Mouse (Mus musculus): Measurements from ENCODE around the gene Rpl24. TPM values are rescaled to one million over a fixed set of nuclear protein-coding genes. Genes with fewer than 3 reads are reported as not detected.
"Not testable (repeated sequence)": the region's sequence is repeated elsewhere in the genome, so short reads cannot be mapped to it uniquely, and the experiment has no call there.

The Rpl24 gene
- polyA plus RNA-seq, 1 experiment: 439 TPM

GRCm38 (mm10) chr16:55948963-55949362 lies 17.1 kb upstream of the Rpl24 start:
- Histone ChIP-seq H3K27ac (ENCODE audit: insufficient read depth, low read length) (no peak overlapping the region), H3K4me3 (ENCODE audit: insufficient read depth, low read length) (no peak overlapping the region), H3K4me1 (ENCODE audit: control insufficient read depth, insufficient read depth, low read length) (no peaks in the 10 kb centered on the region)
- TF ChIP-seq CTCF (IDR thresholded peaks at IDR 0.05; ENCODE audit: extremely low read depth, insufficient read depth, low read length) (no peak), POLR2A (IDR thresholded peaks at IDR 0.05; ENCODE audit: extremely low read depth, insufficient read depth, low read length) (no peak)

DNA sequence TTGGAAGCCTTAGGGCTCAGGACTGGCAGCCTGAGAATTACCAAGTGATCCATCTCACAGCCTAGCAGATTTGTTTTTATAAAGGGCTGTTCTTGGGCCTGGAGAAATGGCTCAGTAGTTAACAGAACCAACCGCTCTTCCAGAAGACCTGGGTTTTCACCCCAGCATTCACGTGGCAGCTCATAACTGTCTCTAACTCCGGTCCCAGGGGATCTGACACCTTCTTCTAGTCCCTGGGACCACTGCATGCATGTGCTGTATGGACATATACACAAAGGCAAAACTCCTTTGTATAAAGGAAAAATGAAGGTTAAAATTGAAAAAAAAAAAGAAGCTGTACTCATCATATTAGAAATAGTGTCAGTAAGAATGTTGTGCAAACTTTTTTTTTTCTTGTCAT lies 15.6 kb upstream of the Rpl24 start:
- no peak overlapping the region for H3K4me3 ChIP-seq (ENCODE audit: insufficient read depth, low read length)
- no peaks in the 10 kb centered on the region for H3K4me1 ChIP-seq (ENCODE audit: control insufficient read depth, insufficient read depth, low read length)
- TF ChIP-seq POLR2A (IDR thresholded peaks at IDR 0.05; ENCODE audit: extremely low read depth, insufficient read depth, low read length): no peak
- TF ChIP-seq CTCF (IDR thresholded peaks at IDR 0.05; ENCODE audit: extremely low read depth, insufficient read depth, low read length): no peak
- no peak overlapping the region for H3K27ac ChIP-seq (ENCODE audit: insufficient read depth, low read length)

- Histone ChIP-seq H3K4me1 (ENCODE audit: control insufficient read depth, insufficient read depth, low read length) (no peaks in the 10 kb centered on the region), H3K27ac (ENCODE audit: insufficient read depth, low read length) (no peak overlapping the region), H3K4me3 (ENCODE audit: insufficient read depth, low read length) (no peak overlapping the region)
- TF ChIP-seq POLR2A (IDR thresholded peaks at IDR 0.05; ENCODE audit: extremely low read depth, insufficient read depth, low read length): no peak
- TF ChIP-seq CTCF (IDR thresholded peaks at IDR 0.05; ENCODE audit: extremely low read depth, insufficient read depth, low read length): peak; percentile 69
Measured at GRCm38 (mm10) chr16:55950946-55951678, 15.0 kb upstream of the Rpl24 start.

GRCm38 (mm10) chr16:55951679-55952327 lies 14.3 kb upstream of the Rpl24 start:
- no peaks in the 10 kb centered on the region for H3K4me1 ChIP-seq (ENCODE audit: control insufficient read depth, insufficient read depth, low read length)
- TF ChIP-seq CTCF (IDR thresholded peaks at IDR 0.05; ENCODE audit: extremely low read depth, insufficient read depth, low read length): no peak
- TF ChIP-seq POLR2A (IDR thresholded peaks at IDR 0.05; ENCODE audit: extremely low read depth, insufficient read depth, low read length): no peak
- no peak overlapping the region for H3K27ac ChIP-seq (ENCODE audit: insufficient read depth, low read length)
- no peak overlapping the region for H3K4me3 ChIP-seq (ENCODE audit: insufficient read depth, low read length)

- Histone ChIP-seq H3K27ac (ENCODE audit: insufficient read depth, low read length) (no peak overlapping the region), H3K4me3 (ENCODE audit: insufficient read depth, low read length) (no peak overlapping the region), H3K4me1 (ENCODE audit: control insufficient read depth, insufficient read depth, low read length) (no peaks in the 10 kb centered on the region)
- TF ChIP-seq CTCF (IDR thresholded peaks at IDR 0.05; ENCODE audit: extremely low read depth, insufficient read depth, low read length) (no peak), POLR2A (IDR thresholded peaks at IDR 0.05; ENCODE audit: extremely low read depth, insufficient read depth, low read length) (no peak)
Measured at GRCm38 (mm10) chr16:55952771-55953170, 13.3 kb upstream of the Rpl24 start.

GRCm38 (mm10) chr16:55954196-55954595 lies 11.9 kb upstream of the Rpl24 start:
- not testable (repeated sequence) for H3K27ac ChIP-seq (ENCODE audit: insufficient read depth, low read length); H3K4me1 ChIP-seq (ENCODE audit: control insufficient read depth, insufficient read depth, low read length); H3K4me3 ChIP-seq (ENCODE audit: insufficient read depth, low read length)

- H3K27ac ChIP-seq (ENCODE audit: insufficient read depth, low read length): not testable (repeated sequence)
Measured at GRCm38 (mm10) chr16:55963068-55963467, 3.0 kb upstream of the Rpl24 start.

GRCm38 (mm10) chr16:55964126-55964949 lies 1.7 kb upstream of the Rpl24 start:
- TF ChIP-seq POLR2A (IDR thresholded peaks at IDR 0.05; ENCODE audit: extremely low read depth, insufficient read depth, low read length) (no peak), CTCF (IDR thresholded peaks at IDR 0.05; ENCODE audit: extremely low read depth, insufficient read depth, low read length) (peak; percentile 24; the same call in 1 of the 2 replicates)
- peak overlapping the region; percentile 61 for H3K27ac ChIP-seq (ENCODE audit: insufficient read depth, low read length)
- no peak overlapping the region for H3K4me3 ChIP-seq (ENCODE audit: insufficient read depth, low read length)
- peaks cover 3% of the 10 kb centered on the region; the same call in 1 of the 2 replicates for H3K4me1 ChIP-seq (ENCODE audit: control insufficient read depth, insufficient read depth, low read length)

More at GRCm38 (mm10) chr16:55963068-55963467, 3.0 kb upstream of the Rpl24 start:
- H3K4me1 ChIP-seq (ENCODE audit: control insufficient read depth, insufficient read depth, low read length); H3K4me3 ChIP-seq (ENCODE audit: insufficient read depth, low read length): not testable (repeated sequence)

GRCm38 (mm10) chr16:55967221-55967620 lies 1.1 kb downstream of the Rpl24 start:
- no peak overlapping the region for H3K27ac ChIP-seq (ENCODE audit: insufficient read depth, low read length)

More at GRCm38 (mm10) chr16:55967221-55967620, 1.1 kb downstream of the Rpl24 start:
- TF ChIP-seq POLR2A (IDR thresholded peaks at IDR 0.05; ENCODE audit: extremely low read depth, insufficient read depth, low read length): no peak
- no peak for TF ChIP-seq CTCF (IDR thresholded peaks at IDR 0.05; ENCODE audit: extremely low read depth, insufficient read depth, low read length)
- Histone ChIP-seq H3K4me1 (ENCODE audit: control insufficient read depth, insufficient read depth, low read length) (peaks cover 3% of the 10 kb centered on the region; the same call in 1 of the 2 replicates), H3K4me3 (ENCODE audit: insufficient read depth, low read length) (peak overlapping the region; percentile 98; the same call in 1 of the 2 replicates)

Data from cortical plate, adult 2 months (tissue).